Mouse (Mus musculus): ENCODE data around the gene Hmx1. TPM values are rescaled to one million over a fixed set of nuclear protein-coding genes. Genes with fewer than 3 reads are reported as not detected.

Gene Hmx1
- polyA plus RNA-seq, 1 experiment = not detected

- no peak for DNase-seq (ENCODE audit: extremely low spot score in 1 of 2, low spot score in 1 of 2)
These were observed 8.9 kb downstream of the Hmx1 start for GRCm38 (mm10) chr5:35397642-35398309.

DNA sequence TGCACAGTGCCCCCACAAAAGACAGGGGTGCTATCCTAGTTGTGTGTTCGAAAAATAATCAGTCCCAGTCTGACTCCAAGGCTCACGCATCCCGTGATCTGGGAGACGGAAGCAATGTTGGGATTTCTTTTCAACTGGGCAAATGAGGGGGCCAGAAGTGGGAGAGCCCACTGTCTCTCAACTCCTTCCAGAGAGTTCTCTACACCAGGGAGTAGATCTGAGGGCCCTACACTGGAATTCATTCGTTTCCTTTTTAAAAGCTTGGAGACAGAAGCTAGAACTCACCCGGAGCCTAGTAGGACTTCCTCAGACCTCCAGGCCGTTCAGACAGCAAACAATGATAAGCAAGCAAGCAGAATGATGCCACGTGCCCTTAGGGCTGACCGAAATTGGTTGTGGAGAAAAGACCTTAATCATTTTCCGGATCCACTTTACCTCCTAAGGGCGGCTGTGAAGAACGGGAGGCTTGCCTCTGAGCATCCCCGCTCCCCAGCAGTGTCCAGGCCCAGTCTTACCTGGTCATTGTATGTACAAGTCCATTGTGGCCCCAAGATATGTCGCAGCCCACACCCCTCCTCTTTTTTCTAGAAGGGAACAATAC lies 9.5 kb downstream of the Hmx1 start:
- no peak for DNase-seq (ENCODE audit: extremely low spot score in 1 of 2, low spot score in 1 of 2)

DNA sequence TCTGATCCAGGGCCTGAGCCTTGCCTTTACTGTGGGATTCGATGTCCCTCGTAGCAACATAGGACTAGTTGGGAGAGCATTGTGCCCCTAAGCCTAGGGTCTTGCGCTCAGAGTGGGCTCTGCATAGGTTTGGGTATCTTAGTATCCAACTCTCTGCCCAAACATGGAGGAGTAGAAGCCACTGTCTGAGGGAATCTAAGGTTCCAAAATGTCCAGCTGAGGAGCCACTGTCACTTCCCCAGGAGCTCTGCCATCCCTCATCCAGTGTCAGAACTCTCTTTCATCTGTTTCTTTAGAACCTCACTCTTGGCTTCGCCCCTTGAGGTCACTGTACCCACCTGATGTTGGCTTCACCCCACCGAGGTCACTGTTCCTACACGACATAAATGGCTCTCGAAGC lies 10.2 kb downstream of the Hmx1 start:
- DNase-seq (ENCODE audit: extremely low spot score in 1 of 2, low spot score in 1 of 2) = no peak

DNA sequence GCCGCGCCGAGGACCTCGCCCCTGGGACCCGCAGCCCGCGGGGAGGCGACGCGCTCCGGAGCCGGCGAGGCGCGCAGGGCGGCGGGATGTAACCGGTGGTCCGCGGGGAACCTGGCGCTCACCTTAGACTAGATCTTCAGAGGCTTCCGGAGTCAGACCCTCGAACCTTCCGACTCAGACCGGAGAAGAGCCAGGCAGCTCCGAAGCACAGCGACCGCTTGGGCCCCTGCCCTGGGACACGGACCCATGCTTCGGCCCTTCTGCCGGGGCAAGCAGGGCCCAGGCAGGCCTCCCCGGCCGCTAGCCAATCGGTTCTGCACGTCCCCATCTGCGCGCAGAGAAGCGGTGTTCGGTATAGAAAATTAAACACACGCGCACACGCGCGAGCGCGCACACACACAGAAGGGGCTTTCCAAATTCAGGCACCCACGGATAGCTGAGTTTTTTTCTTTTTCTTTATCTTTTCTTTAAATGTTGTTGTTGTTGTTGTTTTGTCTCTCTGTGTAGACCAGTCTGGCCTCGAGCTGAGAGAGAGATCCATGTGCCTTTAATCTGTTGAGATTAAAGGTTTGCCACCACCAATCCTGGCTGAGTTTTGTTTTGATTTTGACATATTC lies 10.9 kb downstream of the Hmx1 start:
- no peak for DNase-seq (ENCODE audit: extremely low spot score in 1 of 2, low spot score in 1 of 2)

DNA sequence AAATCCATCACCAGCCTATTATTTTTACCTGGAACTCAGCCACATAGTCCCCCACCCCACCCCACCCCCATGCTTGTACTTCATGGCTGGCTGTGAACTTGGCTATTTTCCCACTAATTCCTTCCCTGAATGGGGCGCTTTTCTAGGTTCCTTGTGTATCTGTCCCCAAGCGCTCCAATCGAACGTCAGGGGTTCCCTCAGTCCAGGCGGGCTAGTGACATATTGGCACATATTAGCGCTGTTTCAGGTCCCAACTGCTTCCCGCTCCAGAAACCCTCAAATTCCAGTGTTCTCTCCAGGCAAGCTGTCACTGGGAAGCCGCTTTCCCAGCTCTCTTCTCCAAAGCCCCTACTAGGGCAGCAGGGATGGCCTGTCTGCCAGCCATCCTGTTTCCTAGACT lies 12.3 kb downstream of the Hmx1 start:
- DNase-seq (ENCODE audit: extremely low spot score in 1 of 2, low spot score in 1 of 2) = no peak

DNA sequence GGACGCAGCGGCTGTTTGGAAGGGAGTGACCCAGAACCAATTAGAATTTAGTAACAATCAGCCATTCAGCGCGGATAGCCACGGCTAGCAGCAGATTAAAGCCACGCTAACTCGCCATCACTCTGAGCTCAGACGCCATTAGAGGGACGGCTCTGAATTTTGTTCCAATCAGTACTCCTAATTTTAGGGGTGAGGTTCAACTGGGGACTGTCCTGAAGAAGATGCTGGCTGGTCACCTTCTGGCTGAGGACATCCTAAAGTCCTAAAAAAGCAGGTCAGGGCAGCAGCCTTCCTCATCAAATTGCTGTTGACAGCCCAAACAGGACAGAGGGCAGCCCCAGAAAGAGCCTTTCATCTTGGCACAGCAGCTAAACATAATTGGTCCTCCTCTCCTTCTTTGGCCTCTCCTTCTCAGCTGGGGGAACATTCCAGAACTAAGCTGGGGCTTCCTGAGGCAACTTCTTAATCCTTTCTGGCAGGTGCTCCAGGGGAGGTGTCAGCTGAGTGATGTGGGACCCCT lies 18.6 kb downstream of the Hmx1 start:
- DNase-seq (ENCODE audit: extremely low spot score in 1 of 2, low spot score in 1 of 2) = no peak

DNA sequence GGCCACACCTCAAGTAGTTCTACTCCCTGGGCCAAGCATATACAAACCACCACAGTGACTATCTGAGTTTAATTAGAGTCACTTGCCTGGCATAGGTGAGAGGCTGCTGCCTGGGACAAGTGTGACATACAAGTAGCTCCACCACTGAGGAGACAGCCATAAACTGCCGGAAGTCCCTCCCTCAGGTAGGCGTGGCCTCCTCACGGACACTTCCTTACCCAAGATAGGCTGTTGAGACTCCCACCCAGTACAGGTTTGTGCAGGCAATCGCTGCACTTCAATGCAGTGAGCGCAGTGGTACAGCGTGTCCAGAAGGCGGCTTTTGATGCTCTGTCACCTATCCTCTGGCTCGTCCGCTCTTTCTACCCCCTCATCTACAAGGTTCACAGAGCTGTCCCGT lies 22.1 kb downstream of the Hmx1 start:
- no peak for DNase-seq (ENCODE audit: extremely low spot score in 1 of 2, low spot score in 1 of 2)

DNA sequence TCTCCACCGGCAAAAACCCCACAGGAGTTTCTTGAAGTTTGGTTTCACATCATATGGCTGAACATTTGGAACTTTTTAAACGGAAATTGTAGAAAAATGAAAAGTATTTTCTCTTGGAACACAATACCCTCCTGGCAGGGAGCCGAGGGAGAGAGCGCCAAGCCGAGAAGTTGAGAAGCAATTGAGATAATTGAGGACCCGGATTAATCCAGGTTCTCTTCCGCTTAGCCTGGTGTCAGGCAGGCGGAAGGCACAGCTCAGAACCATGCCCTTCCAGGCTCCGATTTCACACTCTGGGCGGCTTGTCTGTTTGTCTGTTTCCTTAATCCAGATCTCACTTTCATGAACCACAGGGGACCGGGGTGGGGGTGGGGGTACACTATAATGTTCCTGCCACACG lies 23.9 kb downstream of the Hmx1 start:
- no peak for DNase-seq (ENCODE audit: extremely low spot score in 1 of 2, low spot score in 1 of 2)

DNA sequence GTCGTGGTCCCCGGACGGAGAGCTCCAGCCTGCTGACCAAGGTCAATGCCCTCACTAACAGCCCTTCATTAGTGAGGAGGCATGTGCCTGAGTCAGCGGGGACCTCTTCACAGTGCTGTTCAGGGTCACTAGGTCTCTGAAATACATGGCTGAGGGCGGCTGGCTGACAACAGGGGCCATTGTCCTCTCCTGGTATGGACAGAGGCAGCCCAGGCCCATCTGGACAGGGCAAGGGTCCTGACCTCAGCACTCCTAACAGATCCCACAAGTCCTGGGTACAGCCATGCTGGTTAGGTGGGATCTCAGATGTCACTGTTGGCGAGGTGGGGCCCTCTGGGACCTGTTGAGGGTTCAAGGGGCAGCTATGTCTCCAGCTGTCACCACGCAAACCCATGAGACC lies 28.8 kb downstream of the Hmx1 start:
- no peak for DNase-seq (ENCODE audit: extremely low spot score in 1 of 2, low spot score in 1 of 2)

- no peak for DNase-seq (ENCODE audit: extremely low spot score in 1 of 2, low spot score in 1 of 2)
These were observed 32.7 kb downstream of the Hmx1 start for GRCm38 (mm10) chr5:35421622-35422021.

GRCm38 (mm10) chr5:35425218-35425617 lies 36.3 kb downstream of the Hmx1 start:
- DNase-seq (ENCODE audit: extremely low spot score in 1 of 2, low spot score in 1 of 2) = no peak

DNA sequence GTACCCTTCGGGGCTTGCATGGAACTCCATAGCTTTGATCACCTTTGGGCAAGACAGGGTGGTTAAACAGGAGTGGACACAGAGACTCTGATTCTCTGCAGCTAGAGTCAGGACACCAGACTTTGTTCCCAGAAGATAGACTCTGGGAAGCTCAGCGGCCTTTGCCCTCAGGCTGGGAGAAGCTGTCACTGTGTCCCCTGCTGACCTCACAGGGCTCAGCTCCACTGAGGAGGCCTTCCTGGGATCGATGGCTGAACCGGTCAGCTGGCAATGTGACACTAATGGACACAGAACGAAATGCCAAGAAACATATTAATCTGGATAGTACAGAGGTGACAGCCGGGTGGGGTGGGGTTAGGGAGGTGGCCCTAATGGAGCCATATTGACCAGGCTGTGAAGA lies 39.0 kb downstream of the Hmx1 start:
- DNase-seq (ENCODE audit: extremely low spot score in 1 of 2, low spot score in 1 of 2) = no peak

GRCm38 (mm10) chr5:35428421-35428820 lies 39.5 kb downstream of the Hmx1 start:
- DNase-seq (ENCODE audit: extremely low spot score in 1 of 2, low spot score in 1 of 2) = no peak

DNA sequence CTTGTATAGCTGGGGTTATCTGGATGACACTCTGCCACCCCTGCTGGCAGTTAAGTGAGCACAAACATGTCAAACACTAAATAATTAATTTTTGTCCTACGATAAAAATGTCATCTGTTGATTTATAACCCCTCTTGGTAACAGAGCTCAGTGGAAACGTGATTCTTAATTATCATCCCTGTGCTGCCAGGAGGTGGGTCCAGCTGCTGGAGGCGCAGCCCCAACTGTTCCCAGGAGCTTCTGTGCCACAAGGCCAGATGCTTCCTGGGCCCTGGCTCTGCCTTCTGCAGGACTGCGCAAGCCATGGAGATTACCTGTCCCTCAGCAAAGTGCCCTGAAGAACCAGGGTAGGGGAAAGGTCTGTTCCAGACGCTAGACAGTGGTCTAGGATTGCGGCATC lies 43.2 kb downstream of the Hmx1 start:
- no peak for DNase-seq (ENCODE audit: extremely low spot score in 1 of 2, low spot score in 1 of 2)

- peak in 1 of 2 experiments; percentile 10 for DNase-seq (ENCODE audit: extremely low spot score in 1 of 2, low spot score in 1 of 2)
These were observed 45.1 kb downstream of the Hmx1 start for GRCm38 (mm10) chr5:35434038-35434437.

- DNase-seq (ENCODE audit: extremely low spot score in 1 of 2, low spot score in 1 of 2) = no peak
These were observed 45.8 kb downstream of the Hmx1 start for GRCm38 (mm10) chr5:35434703-35435102.

DNA sequence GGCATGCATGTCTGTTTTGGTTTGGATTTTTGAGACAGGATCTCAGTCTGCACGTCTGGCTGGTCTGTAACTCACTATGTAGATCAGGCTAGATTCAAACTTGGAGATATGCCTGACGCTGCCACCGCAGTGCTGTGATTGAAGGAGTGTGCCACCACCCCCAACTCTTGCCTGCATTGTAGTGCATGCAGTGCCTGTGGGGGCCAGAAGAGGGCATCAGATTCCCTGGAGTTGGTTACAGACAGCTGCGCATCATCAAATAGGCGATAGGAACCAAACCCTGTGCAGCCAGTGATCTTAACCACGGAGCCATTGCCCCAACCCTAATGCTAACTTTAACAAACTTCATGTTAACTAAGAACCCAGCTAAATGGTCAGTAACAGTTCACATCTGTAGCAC lies 49.9 kb downstream of the Hmx1 start:
- DNase-seq (ENCODE audit: extremely low spot score in 1 of 2, low spot score in 1 of 2) = no peak

DNA sequence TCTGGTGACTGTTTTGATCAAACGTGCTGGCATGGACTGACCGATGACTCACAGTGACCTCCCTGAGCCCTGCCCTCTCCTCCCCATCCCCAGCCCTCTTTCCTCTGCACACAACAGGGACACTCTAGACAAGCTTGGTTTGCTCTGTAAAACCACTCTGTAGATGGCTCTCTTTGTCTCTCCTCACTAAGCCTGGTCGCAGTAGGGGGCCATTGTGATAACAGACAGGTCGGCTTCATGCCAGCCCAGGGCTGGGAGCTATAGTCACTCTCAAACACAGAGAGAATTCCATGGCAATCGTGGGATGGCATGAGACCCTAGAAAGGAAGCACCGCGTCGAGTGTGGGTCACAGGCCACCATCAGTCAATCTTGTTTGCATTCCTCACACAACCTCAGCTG lies 51.6 kb downstream of the Hmx1 start:
- DNase-seq (ENCODE audit: extremely low spot score in 1 of 2, low spot score in 1 of 2) = no peak

DNA sequence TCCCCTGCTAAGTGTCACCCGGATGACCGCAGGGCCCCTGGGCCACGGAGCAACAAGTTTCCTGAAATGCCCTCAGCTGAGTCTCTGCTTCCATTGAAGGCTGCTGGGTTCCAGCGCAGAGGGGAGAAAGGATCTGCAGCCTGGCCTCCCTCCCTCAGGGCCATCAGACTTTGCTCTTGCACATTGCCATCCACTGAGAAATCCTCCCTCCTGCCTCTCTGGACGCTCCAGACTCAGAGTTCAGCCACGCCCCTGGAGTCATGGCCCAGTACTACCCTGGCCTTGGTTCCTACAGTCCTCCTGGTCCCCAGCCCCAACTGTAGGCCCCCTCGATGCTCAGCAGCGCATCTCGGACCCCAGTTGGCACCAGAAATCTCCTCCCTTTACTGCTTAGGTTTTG lies 52.5 kb downstream of the Hmx1 start:
- DNase-seq (ENCODE audit: extremely low spot score in 1 of 2, low spot score in 1 of 2) = no peak

- DNase-seq (ENCODE audit: extremely low spot score in 1 of 2, low spot score in 1 of 2) = no peak
These were observed 55.8 kb downstream of the Hmx1 start for GRCm38 (mm10) chr5:35444731-35445130.

GRCm38 (mm10) chr5:35447656-35448443 lies 58.9 kb downstream of the Hmx1 start:
- peak; percentile 76 to 85 for DNase-seq (ENCODE audit: extremely low spot score in 1 of 2, low spot score in 1 of 2)

Measured in frontal cortex, adult 2 months (tissue).